Mouse (Mus musculus) liver, postnatal 0 days (tissue): ENCODE measurements around the gene Lyrm7.

ENCODE experiments used
- CTCF ChIP-seq: sonication (generic); IDR thresholded peaks from 2 replicates; pipeline ENCODE4 v1.5.1; 2016; ENCODE audit warnings: antibody characterized with exemption, low read depth
- EP300 ChIP-seq: IDR thresholded peaks from 2 replicates; pipeline ENCODE4 v1.6.1; 2016; ENCODE audit warnings: antibody characterized with exemption, low read depth, mild to moderate bottlenecking

DNA sequence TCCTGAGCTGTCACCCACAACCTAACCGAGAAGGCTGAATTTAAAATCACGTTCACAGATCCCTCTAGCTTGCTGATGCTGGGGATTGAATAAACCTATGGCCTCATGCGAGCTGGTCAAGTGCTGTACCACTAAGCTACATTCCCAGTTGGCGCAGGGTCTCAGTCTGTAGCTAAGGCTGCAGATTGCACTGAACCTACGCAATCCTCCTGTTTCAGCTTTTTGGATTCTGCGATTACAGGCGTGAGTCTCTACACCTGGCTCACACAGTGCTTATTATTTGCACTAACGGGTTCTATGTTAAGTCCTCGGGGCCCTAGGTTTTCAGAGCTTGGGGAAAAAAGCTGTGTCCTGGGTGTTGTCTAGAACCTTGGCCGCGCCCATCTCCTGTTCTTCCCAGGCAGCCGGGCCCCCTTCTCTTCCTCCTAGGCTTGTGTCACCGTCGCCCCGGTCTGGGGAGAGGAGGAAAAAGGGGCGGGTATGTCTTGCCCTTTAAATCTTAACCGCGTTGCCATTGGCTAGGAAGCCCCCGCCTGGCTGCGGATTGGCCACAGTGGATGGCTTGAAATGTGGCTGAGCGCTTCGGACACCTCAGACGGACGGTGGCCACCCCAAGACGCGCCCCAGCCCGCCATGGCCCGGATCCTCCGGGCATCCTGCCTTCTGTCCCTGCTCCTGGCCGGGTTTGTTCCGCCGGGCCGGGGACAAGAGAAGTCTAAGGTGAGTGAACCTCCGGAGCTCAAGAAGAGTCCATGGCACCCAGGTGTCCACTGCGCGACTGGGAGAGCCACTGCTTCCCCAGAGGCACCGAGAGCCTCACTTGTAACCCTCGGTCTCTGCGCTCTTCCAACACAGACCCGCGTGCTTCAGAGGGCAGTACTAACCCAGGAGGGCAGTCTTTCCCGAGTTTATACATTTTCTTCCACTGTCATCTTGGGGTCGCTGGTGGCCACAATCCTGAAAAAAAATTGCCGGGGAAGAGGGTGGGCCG, 41.9 kb upstream of the Lyrm7 start, which contains the start of gene Gpx3:
- TF ChIP-seq CTCF (no peak), EP300 (no peak)
